Mouse (Mus musculus) frontal cortex, postnatal 25 days (tissue): ENCODE results near the gene Gm20458.

Source experiments
- DNase-seq, 2 experiments: peaks; one replicate each; pipeline ENCODE4 v3.0.0; 2022; ENCODE audit warnings: low spot score in 2 of 2

Gene Gm20458

GRCm38 (mm10) chr2:164537003-164537402 lies 76.2 kb downstream of the Gm20458 start:
- no peak for DNase-seq
